Mouse (Mus musculus): ENCODE results near the gene Fbxl2.
"Not testable (repeated sequence)": the region's sequence is repeated elsewhere in the genome, so short reads cannot be mapped to it uniquely, and the experiment has no call there.

DNA sequence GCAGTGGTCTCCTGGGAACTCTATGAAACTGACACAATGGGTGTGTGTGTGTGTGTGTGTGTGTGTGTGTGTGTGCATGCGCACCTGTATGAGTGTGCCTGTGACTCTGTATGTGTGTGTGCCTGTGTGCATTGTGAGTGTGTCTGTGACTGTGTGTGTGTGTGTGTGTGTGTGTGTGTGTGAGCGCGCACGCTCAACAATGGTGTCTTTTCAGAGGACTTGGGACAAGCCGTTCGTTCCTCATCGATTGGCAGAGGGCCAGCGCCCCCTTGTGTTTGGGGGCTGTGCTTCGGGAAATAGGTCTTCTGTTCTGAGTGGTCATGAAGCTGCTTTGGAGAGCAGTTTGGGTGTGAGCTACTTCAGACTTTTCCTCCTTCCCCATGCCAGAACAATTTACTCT is 46.2 kb upstream of the Fbxl2 start:
- TF ChIP-seq CTCF, EP300 (IDR thresholded peaks at IDR 0.05; ENCODE audit: low read depth): not testable (repeated sequence)

Measured in heart, postnatal 0 days (tissue).